Mouse (Mus musculus) liver (tissue): ENCODE results near the gene Klk1b21.
"Not testable (repeated sequence)": the region's sequence is repeated elsewhere in the genome, so short reads cannot be mapped to it uniquely, and the experiment has no call there.

ENCODE experiments used
- DNase-seq: peaks from one replicate; pipeline ENCODE4 v3.0.0-alpha.2; 2020; ENCODE audit warnings: mixed read lengths

Gene Klk1b21

GRCm38 (mm10) chr7:44102028-44102427, at the start of gene Klk1b21:
Gene Klk1b21, plus strand, starts transcription at chr7:44102328.
- not testable (repeated sequence) for DNase-seq

DNA sequence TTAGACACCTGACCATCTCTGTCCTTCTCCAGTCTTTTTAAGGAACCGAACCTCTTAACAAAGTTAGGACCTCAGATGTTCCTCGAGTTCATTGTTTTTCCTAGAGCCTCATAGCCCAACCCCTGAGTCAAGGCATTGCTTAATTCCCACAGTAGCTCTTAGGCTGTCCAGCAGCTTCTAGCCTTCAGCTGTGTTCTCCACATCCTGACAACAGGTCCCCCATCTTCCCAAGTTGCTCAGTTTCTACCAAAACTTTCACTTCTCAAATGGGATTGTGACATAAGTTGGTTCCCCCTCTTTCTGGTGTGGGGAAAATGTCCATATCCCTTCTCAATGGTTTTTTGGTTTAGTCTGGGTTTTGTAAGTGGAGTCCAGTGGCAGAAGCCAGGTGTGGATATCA, 30.0 kb upstream of the Klk1b21 start:
- DNase-seq: no peak

DNA sequence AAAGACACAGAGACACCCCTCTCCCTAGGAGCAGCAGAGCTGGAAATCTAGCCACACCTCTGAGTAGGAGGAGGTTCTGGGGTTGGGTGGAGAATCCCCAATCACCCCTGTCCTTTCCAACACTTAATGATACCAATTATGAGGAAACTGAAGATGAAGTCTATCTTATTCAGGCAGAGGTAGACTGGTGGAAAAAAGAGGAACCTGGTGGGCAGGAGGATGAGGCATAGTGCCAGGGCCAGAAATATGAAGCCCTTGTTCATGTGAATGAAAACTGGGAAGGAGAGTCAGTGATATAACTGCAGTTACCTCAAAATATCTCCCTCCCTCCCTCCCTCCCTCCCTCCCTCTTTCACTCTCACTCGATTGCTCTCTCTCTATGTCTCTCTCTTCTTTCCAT, 24.4 kb upstream of the Klk1b21 start:
- no peak for DNase-seq

DNA sequence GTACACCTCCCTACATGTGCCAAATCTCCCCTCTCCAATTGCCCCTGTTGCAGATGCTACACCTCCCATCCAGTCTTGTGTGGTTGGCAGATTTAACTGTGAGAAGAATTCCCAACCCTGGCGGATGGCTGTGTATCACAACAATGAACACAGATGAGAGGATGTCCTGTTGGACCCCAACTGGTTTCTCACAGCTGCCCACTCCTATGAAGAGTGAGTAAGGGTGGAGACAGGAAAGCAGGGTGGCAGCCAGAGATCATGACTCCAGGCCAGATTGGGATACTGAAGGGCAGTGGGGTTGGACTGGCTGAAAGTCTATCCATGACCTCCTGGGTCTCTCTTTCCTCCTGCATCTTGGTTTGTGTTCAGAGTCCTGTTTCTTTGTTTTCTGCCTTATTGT, 6.0 kb upstream of the Klk1b21 start:
- no peak for DNase-seq

DNA sequence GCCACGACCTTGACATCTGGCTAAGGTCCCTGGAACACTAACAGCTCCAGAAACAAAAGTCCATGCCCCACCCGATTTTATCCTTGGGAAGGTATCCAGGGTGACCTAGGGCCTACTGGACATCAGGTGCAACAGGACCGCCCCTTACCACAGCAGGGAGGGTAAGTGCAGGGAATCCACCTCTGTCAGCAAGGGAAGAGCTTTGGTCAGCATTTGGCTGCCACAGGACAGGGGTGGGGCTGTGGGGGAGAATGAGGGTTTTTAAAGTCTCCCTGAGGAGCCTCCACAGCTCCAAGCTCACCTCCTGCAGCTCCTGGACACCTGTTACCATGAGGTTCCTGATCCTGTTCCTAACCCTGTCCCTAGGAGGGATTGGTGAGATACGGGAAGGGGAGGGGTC, 10.2 kb downstream of the Klk1b21 start, which contains the start of gene Klk1b22:
TSS of gene Klk1b22 (plus strand) at position 301 of the 400 bp plus-strand sequence.
- DNase-seq: no peak

DNA sequence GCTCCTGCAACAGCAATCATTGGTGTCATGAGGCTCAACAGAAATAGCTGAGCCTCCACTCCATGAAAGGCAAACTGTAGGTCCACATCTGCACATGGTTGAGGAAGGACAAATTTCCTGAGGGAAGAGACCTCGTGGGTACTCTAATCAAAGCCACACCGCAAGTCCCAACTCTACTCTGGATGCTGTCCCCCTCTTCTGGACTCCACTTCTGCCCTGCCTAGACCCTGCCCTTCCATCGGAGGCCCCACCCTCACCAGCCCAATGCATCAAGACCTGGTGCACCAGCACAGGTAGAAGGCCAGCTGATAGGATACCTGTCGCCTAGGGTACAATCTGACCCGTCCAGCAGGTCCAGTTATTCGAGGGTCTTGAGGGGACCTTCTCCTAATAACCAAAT, 21.3 kb downstream of the Klk1b21 start:
- no peak for DNase-seq

DNA sequence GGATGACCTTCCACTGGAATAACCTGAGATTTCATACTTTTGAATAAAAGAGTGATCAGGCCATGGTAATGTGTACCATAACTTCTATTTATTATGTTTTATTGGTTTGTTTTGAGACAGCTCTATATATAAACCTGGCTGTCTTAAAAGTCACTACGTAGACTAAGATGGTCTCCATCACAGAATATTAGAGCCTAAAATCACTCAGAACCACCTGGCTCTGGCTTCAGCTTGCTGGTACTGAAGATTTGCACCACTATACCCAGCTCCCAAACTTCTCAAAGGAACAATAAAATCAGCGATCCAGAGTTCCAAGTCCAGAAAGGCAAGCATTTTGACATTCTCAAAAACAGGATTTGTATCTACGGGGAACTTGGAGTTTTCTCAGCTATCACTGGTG, 34.3 kb downstream of the Klk1b21 start, which contains the start of gene Klk1b16:
TSS of gene Klk1b16 (plus strand) at position 301 of the 400 bp plus-strand sequence.
- DNase-seq: no peak
